Mouse (Mus musculus) liver, embryonic 13.5 days (tissue): ENCODE measurements around the gene Magi1. TPM values are rescaled to one million over a fixed set of nuclear protein-coding genes. Genes with fewer than 3 reads are reported as not detected.

Experiments used
- ATAC-seq: fragments of 200-750 bp; cut with Nextera tagmentation; 2 replicates; pipeline ENCODE4 v1.8.0; 2017; ENCODE audit warnings: low read depth, mild to moderate bottlenecking, moderate number of reproducible peaks, moderate library complexity
- DNase-seq: peaks from one replicate; pipeline ENCODE4 v3.0.0; 2022
- H3K27ac ChIP-seq: fragments of 300-500 bp; sonication (generic); 2 replicates; pipeline ENCODE4 v1.5.1; 2015; ENCODE audit warnings: moderate library complexity, mild to moderate bottlenecking, inconsistent platforms
- H3K27me3 ChIP-seq: fragments of 300-500 bp; sonication (generic); 2 replicates; pipeline ENCODE4 v1.6.1; 2015; ENCODE audit warnings: mild to moderate bottlenecking, inconsistent platforms
- H3K36me3 ChIP-seq: fragments of 300-500 bp; sonication (generic); 2 replicates; pipeline ENCODE4 v1.6.1; 2015; ENCODE audit warnings: mild to moderate bottlenecking, inconsistent platforms
- H3K4me1 ChIP-seq: fragments of 300-500 bp; sonication (generic); replicated peaks from 2 replicates; pipeline ENCODE4 v1.6.1; 2015; ENCODE audit warnings: inconsistent platforms
- H3K4me2 ChIP-seq: fragments of 300-500 bp; sonication (generic); 2 replicates; pipeline ENCODE4 v1.6.1; 2015; ENCODE audit warnings: inconsistent platforms, mild to moderate bottlenecking, moderate library complexity
- H3K4me3 ChIP-seq: fragments of 300-500 bp; sonication (generic); replicated peaks from 2 replicates; pipeline ENCODE4 v1.5.1; 2015; ENCODE audit warnings: mild to moderate bottlenecking, inconsistent platforms
- H3K9ac ChIP-seq: fragments of 300-500 bp; sonication (generic); 2 replicates; pipeline ENCODE4 v1.6.1; 2015; ENCODE audit warnings: mild to moderate bottlenecking, inconsistent platforms
- H3K9me3 ChIP-seq: fragments of 300-500 bp; sonication (generic); replicated peaks from 2 replicates; pipeline ENCODE4 v1.6.1; 2016; ENCODE audit warnings: inconsistent platforms
- WGBS: fragments of 180-500 bp; shearing (Covaris S2); methylation state at CpG from one replicate; pipeline ENCODE4 v1.1.7; 2015; ENCODE audit not compliant: insufficient replicate concordance; 5-methylcytosine and 5-hydroxymethylcytosine counted together
- polyA plus RNA-seq: library from polyadenylated mRNA; unstranded; fragments of >200 nt; fragmentation: Nextera tagmentation; extraction: Ambion mirVana; gene quantifications from 2 replicates; pipeline ENCODE4 v1.2.1, GENCODE M21; 2015

Gene Magi1
- polyA plus RNA-seq, 1 experiment from 2014 or later, result 1.2 TPM

DNA sequence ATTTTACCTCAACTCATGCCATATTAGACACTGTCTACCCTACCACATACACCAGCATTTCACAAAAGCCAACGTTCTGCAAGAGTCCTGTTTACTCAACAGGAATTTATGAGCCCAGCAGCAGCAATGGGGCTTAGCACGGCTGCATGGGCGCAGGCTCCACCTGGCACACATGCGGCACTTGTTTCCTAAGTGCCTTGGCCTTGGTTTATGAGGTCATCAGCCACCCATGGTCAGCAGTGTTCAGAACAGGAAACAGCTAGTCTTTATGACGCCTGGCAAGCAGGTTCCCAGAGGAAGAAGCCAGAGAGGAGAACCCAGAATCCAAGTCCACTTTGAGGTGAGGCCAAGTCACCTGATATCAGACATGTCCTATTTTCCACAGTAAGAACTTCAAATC lies 153.3 kb downstream of the Magi1 start:
- no peak for DNase-seq
- H3K4me3 ChIP-seq, result no peak overlapping the region
- no peak overlapping the region for H3K27ac ChIP-seq
- no peaks in the 10 kb centered on the region for H3K9me3 ChIP-seq
- H3K9ac ChIP-seq, result no peak overlapping the region
- no peak overlapping the region for H3K4me2 ChIP-seq
- no peak for ATAC-seq
- no peaks in the 10 kb centered on the region for H3K27me3 ChIP-seq
- peaks cover 16% of the 10 kb centered on the region for H3K4me1 ChIP-seq
- WGBS, result 49% methylated on average over 5 of the region's 5 CpGs
- H3K36me3 ChIP-seq, result no peaks in the 10 kb centered on the region

DNA sequence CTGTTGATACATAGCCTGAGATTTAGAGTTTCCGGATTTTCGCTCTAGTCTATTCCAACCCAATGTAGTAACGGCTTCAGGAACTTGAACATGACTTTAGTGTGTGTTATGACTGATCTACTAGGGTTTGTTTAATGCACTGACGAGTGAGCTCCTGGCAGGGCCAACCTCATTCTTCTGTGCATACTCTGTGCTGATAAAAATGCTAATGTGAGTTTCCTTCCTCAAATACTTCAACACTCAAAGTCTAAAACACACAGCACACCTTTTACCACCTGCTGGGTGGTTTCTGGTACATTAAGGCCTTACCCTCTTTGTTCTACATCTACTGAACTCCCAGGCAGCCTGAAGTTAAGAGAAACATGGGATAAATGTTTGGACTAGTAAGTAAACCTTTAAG lies 157.0 kb downstream of the Magi1 start:
- no peaks in the 10 kb centered on the region for H3K9me3 ChIP-seq
- H3K27me3 ChIP-seq, result no peaks in the 10 kb centered on the region
- no peak overlapping the region for H3K27ac ChIP-seq
- no peaks in the 10 kb centered on the region for H3K36me3 ChIP-seq
- H3K4me3 ChIP-seq, result no peak overlapping the region
- ATAC-seq (no peak), DNase-seq (no peak)
- peaks cover 36% of the 10 kb centered on the region for H3K4me1 ChIP-seq
- WGBS, result 64% methylated on average over 4 of the region's 4 CpGs
- no peak overlapping the region for H3K4me2 ChIP-seq
- H3K9ac ChIP-seq, result no peak overlapping the region

DNA sequence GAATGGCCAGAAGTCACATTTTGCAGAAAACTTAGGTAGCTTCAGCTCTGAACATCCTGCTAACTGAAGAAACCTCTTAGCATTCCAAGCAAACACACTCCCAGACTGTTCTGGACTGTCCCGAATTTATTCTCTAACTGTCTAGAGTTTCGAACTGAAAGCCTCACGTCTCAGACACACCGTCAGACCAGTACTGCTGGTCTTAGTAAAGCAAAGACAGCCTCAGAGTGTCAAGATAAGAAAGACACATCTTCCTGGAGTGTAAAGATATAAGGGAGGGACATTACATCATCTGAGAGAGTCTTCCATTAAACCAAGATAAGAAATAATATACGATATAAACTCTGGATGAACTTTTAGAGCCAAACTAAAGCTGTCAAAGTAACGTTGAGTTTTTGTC lies 158.6 kb downstream of the Magi1 start:
- WGBS, result 20% methylated on average over 6 of the region's 6 CpGs
- peak; percentile 75 for ATAC-seq
- Histone ChIP-seq H3K9ac (no peak overlapping the region), H3K4me2 (no peak overlapping the region), H3K4me3 (no peak overlapping the region), H3K9me3 (no peaks in the 10 kb centered on the region), H3K36me3 (no peaks in the 10 kb centered on the region), H3K27me3 (no peaks in the 10 kb centered on the region), H3K4me1 (peaks cover 36% of the 10 kb centered on the region), H3K27ac (no peak overlapping the region)
- no peak for DNase-seq

DNA sequence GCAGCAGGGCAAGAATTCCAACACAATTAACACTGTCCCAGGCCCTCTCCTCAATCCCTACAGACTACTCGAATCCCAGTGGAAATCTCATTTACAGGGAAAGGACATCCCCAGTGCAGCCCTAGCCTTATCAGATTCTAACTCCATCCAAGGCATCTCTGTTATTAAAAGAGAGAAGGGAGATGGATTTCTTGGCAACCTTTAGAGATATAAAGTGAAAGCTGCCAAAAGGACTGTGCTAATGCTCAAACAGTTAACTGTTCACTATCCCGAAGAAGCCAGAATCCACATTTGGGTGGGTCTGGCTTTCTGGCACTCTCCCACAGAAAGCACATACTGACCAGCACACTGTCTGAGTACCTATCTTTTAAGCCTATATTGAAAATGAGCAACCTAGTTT lies 159.4 kb downstream of the Magi1 start:
- WGBS, result 49% methylated on average over 2 of the region's 2 CpGs

DNA sequence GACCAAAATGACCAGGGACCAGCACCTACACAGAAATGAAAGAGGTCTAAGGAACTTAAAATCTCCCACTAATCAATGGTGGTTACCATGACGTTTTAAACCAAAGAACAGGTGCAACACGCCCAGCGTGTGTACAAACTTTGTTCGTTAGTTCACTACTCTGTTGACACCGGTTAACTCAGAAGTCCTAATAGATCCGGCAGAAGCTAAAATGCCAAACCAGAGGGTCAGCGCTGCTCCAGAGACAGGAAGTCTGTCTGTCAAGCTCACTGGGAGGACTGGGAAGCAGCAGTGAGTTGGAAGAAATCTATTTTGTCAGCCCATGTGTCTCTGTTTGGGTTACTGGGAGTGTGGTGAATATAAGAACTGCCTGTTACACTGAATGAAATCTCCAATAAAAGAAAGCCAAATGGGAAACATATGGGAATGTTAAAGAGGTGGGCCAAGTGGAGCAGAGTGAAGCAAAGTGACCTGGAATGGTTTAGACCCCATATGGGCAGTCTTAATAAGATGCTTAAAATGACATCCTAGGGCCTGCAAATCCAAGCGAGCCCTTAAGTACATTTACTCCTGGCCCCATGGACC lies 161.1 kb downstream of the Magi1 start:
- H3K4me1 ChIP-seq, result peaks cover 22% of the 10 kb centered on the region
- H3K27me3 ChIP-seq, result no peaks in the 10 kb centered on the region
- H3K27ac ChIP-seq, result no peak overlapping the region
- H3K4me3 ChIP-seq, result no peak overlapping the region
- ATAC-seq, result no peak
- H3K36me3 ChIP-seq, result no peaks in the 10 kb centered on the region
- no peak overlapping the region for H3K9ac ChIP-seq
- H3K4me2 ChIP-seq, result no peak overlapping the region
- no peaks in the 10 kb centered on the region for H3K9me3 ChIP-seq
- 49% methylated on average over 8 of the region's 8 CpGs for WGBS
- no peak for DNase-seq

More for the DNA sequence above, 159.4 kb downstream of the Magi1 start:
- Histone ChIP-seq H3K9ac (no peak overlapping the region), H3K36me3 (no peaks in the 10 kb centered on the region), H3K4me3 (no peak overlapping the region), H3K27me3 (no peaks in the 10 kb centered on the region), H3K4me2 (no peak overlapping the region), H3K4me1 (peaks cover 36% of the 10 kb centered on the region), H3K27ac (no peak overlapping the region), H3K9me3 (no peaks in the 10 kb centered on the region)
- DNase-seq, result no peak
- no peak for ATAC-seq

DNA sequence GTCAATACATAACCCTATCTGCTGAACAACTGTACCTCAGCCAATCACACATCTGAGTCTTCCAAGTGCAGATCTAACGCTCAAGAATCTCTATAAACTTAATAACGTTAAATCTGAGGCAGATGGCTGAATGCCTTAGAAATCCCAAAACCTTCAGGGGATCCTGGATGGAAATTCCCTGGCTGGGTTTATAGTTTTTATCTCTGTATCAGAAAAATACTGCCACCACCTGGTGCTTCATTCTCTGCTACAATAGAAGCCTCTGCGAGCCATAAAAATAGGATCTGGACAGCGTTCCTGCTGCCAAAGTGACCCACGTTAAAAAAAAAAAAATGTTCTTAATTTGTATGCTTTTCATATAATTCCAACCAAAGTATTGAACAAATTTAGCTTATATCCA lies 162.2 kb downstream of the Magi1 start:
- Histone ChIP-seq H3K27ac (no peak overlapping the region), H3K4me3 (no peak overlapping the region), H3K9ac (no peak overlapping the region), H3K27me3 (no peaks in the 10 kb centered on the region), H3K36me3 (no peaks in the 10 kb centered on the region), H3K4me1 (peaks cover 22% of the 10 kb centered on the region), H3K9me3 (no peaks in the 10 kb centered on the region), H3K4me2 (no peak overlapping the region)
- WGBS, result 76% methylated on average over 5 of the region's 5 CpGs
- ATAC-seq (no peak), DNase-seq (no peak)

DNA sequence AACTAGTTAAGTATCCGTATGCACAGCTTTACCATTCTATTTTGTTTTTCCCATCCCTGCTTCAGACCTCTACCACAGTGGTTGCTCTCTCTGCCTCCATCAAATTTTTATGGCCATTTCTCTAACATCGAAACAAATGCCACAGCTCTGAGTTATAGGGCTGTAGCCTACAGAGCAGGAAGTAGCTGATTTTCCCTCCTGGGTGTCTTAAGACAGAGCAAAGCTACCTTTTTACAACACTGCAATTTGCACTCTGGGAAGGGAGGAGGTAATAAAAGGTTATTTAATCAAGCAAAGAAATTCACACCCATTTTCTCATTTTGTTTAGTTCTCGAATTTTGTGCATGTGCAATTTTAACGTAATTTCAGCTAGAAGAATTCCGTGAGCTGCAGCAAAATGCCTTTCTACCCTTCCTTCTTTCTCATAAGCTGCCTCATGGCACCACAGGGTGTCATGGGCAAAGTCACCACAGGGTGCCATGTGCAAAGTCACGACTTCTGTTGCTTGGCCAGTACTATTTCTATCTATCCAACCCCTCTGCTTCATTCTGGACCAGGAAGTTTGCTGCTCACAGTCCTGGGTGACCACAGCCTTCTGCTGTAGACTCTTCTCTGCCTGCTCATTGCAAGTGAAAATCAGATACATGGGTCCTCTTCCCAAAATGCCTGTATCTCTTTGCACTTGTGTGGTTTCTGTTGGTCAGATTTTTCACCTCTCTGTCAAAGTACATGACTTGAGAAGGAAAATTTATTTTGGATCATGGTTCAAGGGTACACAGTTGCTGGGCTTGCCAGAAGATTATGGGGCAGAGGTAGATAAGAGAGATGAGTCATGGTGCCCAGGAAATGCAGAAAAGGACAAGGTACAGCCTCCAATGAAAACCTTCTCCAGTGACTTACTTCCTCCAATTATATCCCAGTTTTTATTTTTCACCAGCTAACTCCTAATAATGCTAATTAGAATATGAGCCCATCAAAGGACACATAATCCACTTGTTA lies 167.0 kb downstream of the Magi1 start:
- no peaks in the 10 kb centered on the region for H3K9me3 ChIP-seq
- DNase-seq, result no peak
- H3K27me3 ChIP-seq, result no peaks in the 10 kb centered on the region

DNA sequence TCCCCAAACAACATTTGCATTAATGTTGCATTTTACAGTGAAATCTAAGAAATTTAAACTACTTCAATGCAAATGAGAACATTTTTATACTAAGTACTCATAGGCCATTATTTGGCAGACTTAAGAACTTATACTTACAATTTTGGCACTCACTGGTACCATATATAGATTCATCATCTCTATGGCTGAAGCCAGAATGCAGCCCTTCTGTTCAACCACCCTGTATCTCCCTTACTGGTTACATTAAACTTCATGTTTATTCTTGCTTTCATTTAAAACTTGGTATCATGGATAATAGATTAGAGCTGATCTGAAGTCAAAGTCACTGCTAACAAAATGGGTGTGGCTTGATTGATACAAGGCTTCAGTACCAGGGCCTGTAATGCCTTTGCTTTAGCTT lies 171.9 kb downstream of the Magi1 start:
- Histone ChIP-seq H3K9me3 (no peaks in the 10 kb centered on the region), H3K27ac (no peak overlapping the region), H3K4me3 (no peak overlapping the region), H3K27me3 (no peaks in the 10 kb centered on the region), H3K9ac (no peak overlapping the region), H3K4me1 (0 out of 2 replicates have a peak, but pooled peaks cover 3% of the 10 kb centered on the region), H3K36me3 (no peaks in the 10 kb centered on the region), H3K4me2 (no peak overlapping the region)
- no peak for DNase-seq
- ATAC-seq, result no peak

More for the DNA sequence above, 167.0 kb downstream of the Magi1 start:
- whole genome bisulfite sequencing, result 50% methylated on average over 6 of the region's 6 CpGs
- Histone ChIP-seq H3K4me1 (no peaks in the 10 kb centered on the region), H3K27ac (no peak overlapping the region), H3K4me3 (no peak overlapping the region), H3K36me3 (no peaks in the 10 kb centered on the region), H3K4me2 (no peak overlapping the region), H3K9ac (no peak overlapping the region)
- no peak for ATAC-seq

DNA sequence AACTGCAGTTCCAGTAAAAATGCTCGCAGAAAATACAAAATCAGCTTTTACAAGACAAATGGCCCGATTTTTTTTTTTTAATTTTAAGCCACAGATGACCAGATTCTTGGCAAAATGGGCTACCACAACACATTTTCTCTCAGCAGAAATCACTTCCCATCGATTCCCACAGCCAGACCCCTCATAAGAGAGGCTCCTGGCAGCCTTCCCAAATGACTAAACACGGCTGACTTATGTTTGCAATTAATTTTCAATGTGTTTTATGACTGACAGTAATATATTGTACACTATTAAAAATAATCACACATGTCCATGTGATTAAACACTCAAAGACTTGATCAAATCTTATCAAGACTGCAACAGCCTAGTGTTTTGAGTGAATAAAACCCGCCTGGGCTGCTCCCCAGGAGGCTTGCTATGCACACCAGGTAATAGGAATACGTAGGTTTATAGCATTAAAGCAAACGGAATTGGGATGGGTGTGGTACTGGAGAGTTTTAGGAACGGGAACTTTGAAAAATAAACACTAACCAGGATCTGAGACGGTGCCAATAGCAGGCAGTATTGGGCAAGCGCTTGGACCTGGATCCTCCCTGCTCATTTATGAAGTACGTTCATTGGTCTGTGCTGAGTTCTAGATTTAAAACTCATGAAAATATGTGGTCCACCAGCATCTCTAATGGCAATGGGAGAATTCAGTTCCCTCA lies 176.2 kb downstream of the Magi1 start:
- H3K9me3 ChIP-seq, result no peaks in the 10 kb centered on the region
- H3K4me1 ChIP-seq, result peaks cover 15% of the 10 kb centered on the region
- H3K36me3 ChIP-seq, result no peaks in the 10 kb centered on the region
- DNase-seq (no peak), ATAC-seq (no peak)
- no peaks in the 10 kb centered on the region for H3K27me3 ChIP-seq
- H3K4me2 ChIP-seq, result no peak overlapping the region
- no peak overlapping the region for H3K27ac ChIP-seq
- 63% methylated on average over 11 of the region's 11 CpGs for WGBS
- H3K9ac ChIP-seq, result no peak overlapping the region
- no peak overlapping the region for H3K4me3 ChIP-seq

DNA sequence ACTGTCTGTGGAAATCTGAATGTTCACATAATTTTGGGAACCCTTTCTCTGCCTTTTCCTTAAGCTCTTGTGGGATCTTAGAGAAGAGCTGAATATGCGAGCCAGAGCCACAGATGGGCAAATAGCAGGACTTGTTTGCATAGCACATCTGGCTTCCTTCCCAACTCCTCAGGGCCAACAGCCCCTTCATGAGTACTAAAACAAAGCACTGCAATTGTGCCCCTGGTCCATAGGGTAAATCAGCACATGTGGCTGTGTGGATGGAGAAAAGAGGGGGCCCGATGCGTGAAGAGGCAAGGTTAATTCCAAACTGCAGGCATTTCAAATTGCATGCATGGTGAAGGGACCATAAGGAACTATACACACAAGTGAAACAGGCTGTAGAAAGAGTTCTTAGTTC lies 180.1 kb downstream of the Magi1 start:
- Histone ChIP-seq H3K36me3 (no peaks in the 10 kb centered on the region), H3K27ac (no peak overlapping the region), H3K4me1 (peaks cover 19% of the 10 kb centered on the region), H3K27me3 (no peaks in the 10 kb centered on the region), H3K4me3 (no peak overlapping the region), H3K4me2 (no peak overlapping the region), H3K9me3 (no peaks in the 10 kb centered on the region), H3K9ac (no peak overlapping the region)
- DNase-seq, result no peak
- 77% methylated on average over 3 of the region's 3 CpGs for WGBS
- no peak for ATAC-seq

DNA sequence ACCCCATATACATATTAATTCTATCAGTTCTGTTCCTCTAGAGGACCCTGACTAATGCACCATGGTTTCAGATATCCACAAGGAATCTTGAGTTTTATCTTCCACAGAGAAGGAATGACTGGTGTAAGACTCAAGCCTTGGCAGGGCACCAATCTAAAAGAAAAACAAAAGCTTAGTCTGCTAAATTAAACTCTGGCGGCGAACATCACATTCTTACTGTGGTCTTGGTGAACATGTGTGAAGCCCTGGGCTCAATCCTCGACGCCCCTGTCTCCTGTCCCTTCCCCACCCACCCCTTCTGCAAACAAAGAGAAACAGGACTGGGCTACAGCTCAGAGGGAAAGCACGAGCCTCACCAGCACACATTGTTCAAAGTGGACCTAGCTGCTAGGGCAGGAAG lies 182.5 kb downstream of the Magi1 start:
- ATAC-seq, result no peak
- no peaks in the 10 kb centered on the region for H3K27me3 ChIP-seq
- no peak for DNase-seq
- H3K4me2 ChIP-seq, result no peak overlapping the region
- H3K36me3 ChIP-seq, result no peaks in the 10 kb centered on the region
- no peak overlapping the region for H3K4me3 ChIP-seq
- H3K9ac ChIP-seq, result no peak overlapping the region
- H3K4me1 ChIP-seq, result peaks cover 21% of the 10 kb centered on the region
- H3K27ac ChIP-seq, result no peak overlapping the region
- WGBS, result 53% methylated on average over 5 of the region's 5 CpGs
- no peaks in the 10 kb centered on the region for H3K9me3 ChIP-seq
